Mouse (Mus musculus) liver, adult 2 months (tissue): ENCODE data around the gene Clip4. TPM values are rescaled to one million over a fixed set of nuclear protein-coding genes. Genes with fewer than 3 reads are reported as not detected.

Experiments used
- DNase-seq: peaks from one replicate; pipeline ENCODE4 v3.0.0-alpha.2; 2011; ENCODE audit warnings: low read depth, low spot score; ENCODE audit errors: extremely low read depth
- H3K27ac ChIP-seq: fragments of 200-500 bp; replicated peaks from 2 replicates; pipeline ENCODE4 v1.5.1; 2012; ENCODE audit warnings: low read depth, mild to moderate bottlenecking, control low read depth, inconsistent platforms, low read length; ENCODE audit not compliant: insufficient read depth
- H3K27me3 ChIP-seq: fragments of 200-500 bp; 2 replicates; pipeline ENCODE4 v1.6.1; 2012; ENCODE audit warnings: mild to moderate bottlenecking, moderate library complexity, low read length, inconsistent platforms; ENCODE audit not compliant: control insufficient read depth, insufficient read depth
- H3K36me3 ChIP-seq: fragments of 200-500 bp; 2 replicates; pipeline ENCODE4 v1.6.1; 2012; ENCODE audit warnings: low read length, inconsistent platforms; ENCODE audit not compliant: control insufficient read depth, insufficient read depth
- H3K4me1 ChIP-seq: fragments of 200-500 bp; 2 replicates; pipeline ENCODE4 v1.6.1; 2011; ENCODE audit warnings: low read length; ENCODE audit not compliant: control insufficient read depth, insufficient read depth
- H3K4me3 ChIP-seq: fragments of 200-500 bp; 2 replicates; pipeline ENCODE4 v1.5.1; 2011; ENCODE audit warnings: low read depth, mild to moderate bottlenecking, control low read depth, low read length, moderate library complexity; ENCODE audit not compliant: insufficient read depth
- H3K79me2 ChIP-seq: fragments of 200-500 bp; 2 replicates; pipeline ENCODE4 v1.6.1; 2012; ENCODE audit warnings: inconsistent platforms, mild to moderate bottlenecking, low read length, moderate library complexity; ENCODE audit not compliant: control insufficient read depth, insufficient read depth
- H3K9ac ChIP-seq: fragments of 200-500 bp; 2 replicates; pipeline ENCODE4 v1.6.1; 2012; ENCODE audit warnings: low read depth, mild to moderate bottlenecking, control low read depth, inconsistent platforms, low read length
- CTCF ChIP-seq: fragments of 200-500 bp; IDR thresholded peaks from 2 replicates; pipeline ENCODE4 v1.5.1; 2011; ENCODE audit warnings: low read depth, low read length, control low read depth
- POLR2A ChIP-seq: fragments of 200-500 bp; IDR thresholded peaks from 2 replicates; pipeline ENCODE4 v1.6.1; 2011; ENCODE audit warnings: low read length, control low read depth; ENCODE audit not compliant: insufficient read depth; ENCODE audit errors: extremely low read depth
- WGBS: fragments of 180-500 bp; shearing (Covaris S2); methylation state at CpG from one replicate; pipeline ENCODE4 v1.1.7; 2018; 5-methylcytosine and 5-hydroxymethylcytosine counted together
- polyA plus RNA-seq: library from polyadenylated mRNA; depleted of rRNA; stranded (reverse); fragments of >200 nt; gene quantifications from 2 replicates; pipeline ENCODE4 v1.2.3, GENCODE M21; 2012
- total RNA-seq: library from RNA; depleted of rRNA; stranded (reverse); fragments of >200 nt; gene quantifications from 2 replicates; pipeline ENCODE4 v1.2.3, GENCODE M21; 2014

The Clip4 gene
- total and polyA plus RNA-seq, 2 experiments, result 0.28 to 0.31 TPM

GRCm38 (mm10) chr17:71769564-71769963 lies 1.3 kb downstream of the Clip4 start:
- no peaks in the 10 kb centered on the region for H3K4me1 ChIP-seq
- TF ChIP-seq POLR2A (no peak), CTCF (no peak)
- no peak overlapping the region for H3K27ac ChIP-seq
- no peaks in the 10 kb centered on the region for H3K27me3 ChIP-seq
- no peak for DNase-seq
- 54% methylated on average over 6 of the region's 6 CpGs for WGBS
- H3K4me3 ChIP-seq, result no peak overlapping the region
- H3K9ac ChIP-seq, result no peak overlapping the region
- no peaks in the 10 kb centered on the region for H3K79me2 ChIP-seq
- H3K36me3 ChIP-seq, result no peaks in the 10 kb centered on the region

GRCm38 (mm10) chr17:71770696-71771095 lies 2.4 kb downstream of the Clip4 start:
- H3K79me2 ChIP-seq, result no peaks in the 10 kb centered on the region
- H3K9ac ChIP-seq, result no peak overlapping the region
- H3K27me3 ChIP-seq, result no peaks in the 10 kb centered on the region
- no peak for DNase-seq
- H3K4me3 ChIP-seq, result no peak overlapping the region
- no peak overlapping the region for H3K27ac ChIP-seq
- WGBS, result 80% methylated on average over 3 of the region's 3 CpGs
- no peak for TF ChIP-seq POLR2A
- H3K4me1 ChIP-seq, result no peaks in the 10 kb centered on the region
- no peaks in the 10 kb centered on the region for H3K36me3 ChIP-seq

- no peak overlapping the region for H3K9ac ChIP-seq
- H3K36me3 ChIP-seq, result no peaks in the 10 kb centered on the region
- WGBS, result 71% methylated on average over 4 of the region's 4 CpGs
- no peaks in the 10 kb centered on the region for H3K79me2 ChIP-seq
- no peak overlapping the region for H3K4me3 ChIP-seq
- no peaks in the 10 kb centered on the region for H3K27me3 ChIP-seq
- DNase-seq, result no peak
- TF ChIP-seq CTCF (no peak), POLR2A (no peak)
- no peak overlapping the region for H3K27ac ChIP-seq
- H3K4me1 ChIP-seq, result no peaks in the 10 kb centered on the region
Observed at GRCm38 (mm10) chr17:71774173-71774572, 5.9 kb downstream of the Clip4 start.

GRCm38 (mm10) chr17:71775279-71775678 lies 7.0 kb downstream of the Clip4 start:
- Histone ChIP-seq H3K4me3 (no peak overlapping the region), H3K27ac (no peak overlapping the region), H3K4me1 (no peaks in the 10 kb centered on the region), H3K9ac (no peak overlapping the region), H3K36me3 (no peaks in the 10 kb centered on the region), H3K79me2 (no peaks in the 10 kb centered on the region), H3K27me3 (no peaks in the 10 kb centered on the region)
- no peak for DNase-seq
- TF ChIP-seq CTCF (no peak), POLR2A (no peak)
- WGBS, result 80% methylated on average over 4 of the region's 4 CpGs

- no peaks in the 10 kb centered on the region for H3K36me3 ChIP-seq
- TF ChIP-seq POLR2A (no peak), CTCF (no peak; the same call in 1 of the 2 replicates)
Observed at GRCm38 (mm10) chr17:71778696-71779095, 10.4 kb downstream of the Clip4 start.

GRCm38 (mm10) chr17:71780490-71780889 lies 12.2 kb downstream of the Clip4 start:
- no peaks in the 10 kb centered on the region for H3K36me3 ChIP-seq
- H3K9ac ChIP-seq, result no peak overlapping the region
- no peaks in the 10 kb centered on the region for H3K79me2 ChIP-seq
- WGBS, result 95% methylated on average over 2 of the region's 2 CpGs
- H3K4me1 ChIP-seq, result no peaks in the 10 kb centered on the region
- peaks cover 6% of the 10 kb centered on the region; the same call in 1 of the 2 replicates for H3K27me3 ChIP-seq
- no peak overlapping the region for H3K27ac ChIP-seq
- no peak for DNase-seq
- TF ChIP-seq POLR2A, result no peak
- no peak for TF ChIP-seq CTCF
- H3K4me3 ChIP-seq, result no peak overlapping the region

More at GRCm38 (mm10) chr17:71778696-71779095, 10.4 kb downstream of the Clip4 start:
- no peak overlapping the region for H3K27ac ChIP-seq
- H3K4me1 ChIP-seq, result no peaks in the 10 kb centered on the region
- peaks cover 6% of the 10 kb centered on the region; the same call in 1 of the 2 replicates for H3K27me3 ChIP-seq
- 73% methylated on average over 3 of the region's 3 CpGs for WGBS
- no peak overlapping the region for H3K9ac ChIP-seq
- no peak for DNase-seq
- H3K79me2 ChIP-seq, result no peaks in the 10 kb centered on the region
- H3K4me3 ChIP-seq, result no peak overlapping the region
